12 mouse cellular contexts compared by ENCODE assay signal in genomic region chr8:88312966-88313365, GRCm38 (mm10). TPM values are rescaled to one million over a fixed set of nuclear protein-coding genes. Genes with fewer than 3 reads are reported as not detected.
DNase-seq lines count a peak whose midpoint lies in the region; ATAC-seq and TF ChIP-seq lines count a peak whose summit lies in the region.
"Had no signal": no experiment of that assay in that cellular context is flagged by ENCODE, and none has a peak within 500 bp of the region (broad histone marks: within the 10 kb centered on the region; RNA-seq: fewer than 3 reads in every experiment).

No protein-coding gene starts in this region.

- peaks cover 9% of the 10 kb centered on the region for H3K4me1 ChIP-seq in heart, adult 2 months (ENCODE audit: control insufficient read depth, insufficient read depth, low read length)
- H3K4me1 ChIP-seq in heart, embryonic 12.5 days (replicated peaks), result peaks cover 20% of the 10 kb centered on the region
- peaks cover 14% of the 10 kb centered on the region for H3K4me1 ChIP-seq in heart, postnatal 0 days (ENCODE audit: control insufficient read depth, insufficient read depth)

- H3K9ac ChIP-seq in heart, adult 2 months (ENCODE audit: low read depth, low read length), result no peak overlapping the region
- H3K9ac ChIP-seq in heart, embryonic 12.5 days, result no peak overlapping the region
- no peak overlapping the region for H3K9ac ChIP-seq in heart, postnatal 0 days (replicated peaks; ENCODE audit: low read depth, low read length)

- H3K79me2 ChIP-seq in heart, adult 2 months (replicated peaks; ENCODE audit: control insufficient read depth, insufficient read depth, low read length), result no peaks in the 10 kb centered on the region

- TF ChIP-seq EP300 in heart, adult 2 months (IDR thresholded peaks at IDR 0.05; ENCODE audit: insufficient read depth, low read depth, low read length), result 0 out of 2 replicates have a peak, but pooled peaks have one; percentile 11
- no peak for TF ChIP-seq EP300 in heart, postnatal 0 days (IDR thresholded peaks at IDR 0.05; ENCODE audit: low read depth)

- TF ChIP-seq CTCF in heart, adult 2 months (IDR thresholded peaks at IDR 0.05), result peak; percentile 36
- TF ChIP-seq CTCF in heart, postnatal 0 days (IDR thresholded peaks at IDR 0.05; ENCODE audit: low read depth), result no peak

- intact Hi-C loops in heart, adult 2 months (cut with DNase I), result no loop called here

- no peak overlapping the region for H3K27ac ChIP-seq in heart, adult 2 months
- H3K27ac ChIP-seq in heart, embryonic 12.5 days (ENCODE audit: poor library complexity, severe bottlenecking), result no peak overlapping the region
- H3K27ac ChIP-seq in heart, postnatal 0 days (ENCODE audit: low read depth), result no peak overlapping the region
- H3K27ac ChIP-seq: macrophage had no signal

- no peak for ATAC-seq in heart, embryonic 12.5 days (ENCODE audit: insufficient number of reproducible peaks, low FRiP score)
- 0 out of 2 replicates have a peak, but pooled peaks have one; percentile 31 for ATAC-seq in heart, postnatal 0 days (ENCODE audit: insufficient read depth, low read depth)
- ATAC-seq in granulocyte monocyte progenitor cell, adult 5-6 weeks (replicated peaks; ENCODE audit: poor library complexity, severe bottlenecking), result no peak
- ATAC-seq: forebrain, embryonic 14.5 days had no signal

- 27% methylated on average over 8 of the region's 8 CpGs for WGBS in heart, adult 2 months
- 73% methylated on average over 8 of the region's 8 CpGs for WGBS in heart, embryonic 12.5 days
- WGBS in heart, postnatal 0 days, result 37% methylated on average over 8 of the region's 8 CpGs

- H3K9me3 ChIP-seq in heart, embryonic 12.5 days (replicated peaks), result no peaks in the 10 kb centered on the region
- no peaks in the 10 kb centered on the region for H3K9me3 ChIP-seq in heart, postnatal 0 days (replicated peaks; ENCODE audit: control insufficient read depth, low read length)

- no peaks in the 10 kb centered on the region for H3K27me3 ChIP-seq in heart, adult 2 months (ENCODE audit: control insufficient read depth, insufficient read depth, low read length)
- H3K27me3 ChIP-seq in heart, embryonic 12.5 days (replicated peaks), result peaks cover 17% of the 10 kb centered on the region
- H3K27me3 ChIP-seq in heart, postnatal 0 days (ENCODE audit: control insufficient read depth, insufficient read depth, low read length), result no peaks in the 10 kb centered on the region
- H3K27me3 ChIP-seq: CH12.LX had no signal

- H3K36me3 ChIP-seq in heart, adult 2 months (ENCODE audit: control insufficient read depth, insufficient read depth, low read length), result no peaks in the 10 kb centered on the region
- H3K36me3 ChIP-seq in heart, embryonic 12.5 days, result no peaks in the 10 kb centered on the region
- H3K36me3 ChIP-seq in heart, postnatal 0 days (replicated peaks; ENCODE audit: control insufficient read depth, insufficient read depth, low read length), result no peaks in the 10 kb centered on the region

- DNase-seq in heart, adult 2 months, result peak; percentile 69 to 81
- peak; percentile 49 for DNase-seq in Muller cell, postnatal 12 days (ENCODE audit: inconsistent ontology term)
- peak; percentile 68 to 69 for DNase-seq in cerebellum, postnatal 10 days
- peak; percentile 64 for DNase-seq in heart, postnatal 0 days (ENCODE audit: low spot score)
- DNase-seq in neural tube, embryonic 10.5 days (ENCODE audit: extremely low spot score, low spot score), result no peak
- no peak for DNase-seq in embryo, embryonic 10.5 days (ENCODE audit: low spot score)
- DNase-seq: right cerebral cortex, postnatal 25 days had no signal

- H3K4me3 ChIP-seq in heart, adult 2 months, result no peak overlapping the region
- no peak overlapping the region for H3K4me3 ChIP-seq in heart, embryonic 12.5 days
- no peak overlapping the region for H3K4me3 ChIP-seq in heart, postnatal 0 days (ENCODE audit: low read depth, low read length)

- no peak for TF ChIP-seq POLR2A in heart, adult 2 months (IDR thresholded peaks at IDR 0.05; ENCODE audit: insufficient read depth, low read depth, low read length)

- no peak overlapping the region for H3K4me2 ChIP-seq in heart, embryonic 12.5 days
- no peak overlapping the region for H3K4me2 ChIP-seq in heart, postnatal 0 days (ENCODE audit: low read depth, low read length)

RNA-seq across cellular contexts. Expression of gene Adcy7, which starts 40.8 kb away (rescaled TPM):
- 1 to 10 TPM; 5.9 to 7.6 TPM for total RNA-seq in heart, adult 2 months (2021)
- polyA plus RNA-seq in heart, adult 2 months (2012; rRNA removed), result 10.5 and 11.8 TPM in 2 replicates
- 3.8 and 4.1 TPM in 2 replicates for polyA plus RNA-seq in heart, embryonic 12.5 days (2016; fragmentation: Nextera tagmentation; extraction: Ambion mirVana)
- total RNA-seq in heart, postnatal 0 days (2014; rRNA removed; ENCODE audit: low replicate concordance), result 3.5 and 7.3 TPM in 2 replicates
- polyA plus RNA-seq in heart, postnatal 0 days (2015; fragmentation: Nextera tagmentation; extraction: Ambion mirVana), result 1.2 and 1.9 TPM in 2 replicates
- total RNA-seq in granulocyte monocyte progenitor cell, adult 5-6 weeks (2014; fragmentation: Nextera tagmentation), result 41.0 and 43.7 TPM in 2 replicates
- 32.9 and 35.0 TPM in 2 replicates for total RNA-seq in granulocyte monocyte progenitor cell, adult 5-6 weeks (2017)

RNA-seq across cellular contexts. Expression of gene Brd7, which starts 49.0 kb away (rescaled TPM):
- total RNA-seq in heart, adult 2 months (2021), result 10 to 100 TPM; 78.9 to 79.0 TPM
- 30.9 and 44.6 TPM in 2 replicates for polyA plus RNA-seq in heart, adult 2 months (2012; rRNA removed)
- 79.5 and 80.3 TPM in 2 replicates for polyA plus RNA-seq in heart, embryonic 12.5 days (2016; fragmentation: Nextera tagmentation; extraction: Ambion mirVana)
- total RNA-seq in heart, postnatal 0 days (2014; rRNA removed; ENCODE audit: low replicate concordance), result 23.8 and 27.0 TPM in 2 replicates
- 70.2 and 75.4 TPM in 2 replicates for polyA plus RNA-seq in heart, postnatal 0 days (2015; fragmentation: Nextera tagmentation; extraction: Ambion mirVana)
- total RNA-seq in granulocyte monocyte progenitor cell, adult 5-6 weeks (2014; fragmentation: Nextera tagmentation), result 75.7 and 92.5 TPM in 2 replicates
- total RNA-seq in granulocyte monocyte progenitor cell, adult 5-6 weeks (2017), result 70.1 and 74.2 TPM in 2 replicates

Comparison
In these comparisons a context has a peak if more than half of its experiments do, and no peak if none do; other contexts are left out.
1. DNase-seq: peak in heart, adult 2 months (2 of 2), Muller cell, postnatal 12 days (single experiment), cerebellum, postnatal 10 days (2 of 2) and heart, postnatal 0 days (single experiment); none in neural tube, embryonic 10.5 days (single experiment) and embryo, embryonic 10.5 days (single experiment).